Mouse (Mus musculus): ENCODE results near the gene Cxcl1. TPM values are rescaled to one million over a fixed set of nuclear protein-coding genes. Genes with fewer than 3 reads are reported as not detected.
"Not testable (repeated sequence)": the region's sequence is repeated elsewhere in the genome, so short reads cannot be mapped to it uniquely, and the experiment has no call there.

Cxcl1 gene
- 0.41 and 0.64 TPM in 2 replicates for polyA plus RNA-seq (2015; fragmentation: Nextera tagmentation; extraction: Ambion mirVana)

GRCm38 (mm10) chr5:90890519-90891463 lies at the start of gene Cxcl1:
Gene Cxcl1, plus strand, starts transcription at chr5:90891241.
- WGBS, result 9% methylated on average over 29 of the region's 30 CpGs
- peak within 1 kb of the TSS; percentile 64 for H3K9ac ChIP-seq (ENCODE audit: low read depth, low read length)
- no peaks in the 10 kb centered on the region for H3K27me3 ChIP-seq (replicated peaks; ENCODE audit: control insufficient read depth, insufficient read depth, low read length)
- peak within 1 kb of the TSS; percentile 96 for H3K4me2 ChIP-seq (ENCODE audit: low read length)
- peak within 1 kb of the TSS; percentile 56 for H3K4me3 ChIP-seq (ENCODE audit: low read length)
- H3K27ac ChIP-seq (ENCODE audit: low read depth, low read length), result no peak within 1 kb of the TSS
- H3K9me3 ChIP-seq (ENCODE audit: control insufficient read depth, low read length), result no peaks in the 10 kb centered on the region
- H3K36me3 ChIP-seq (ENCODE audit: control insufficient read depth, insufficient read depth, low read length), result no peaks in the 10 kb centered on the region
- ATAC-seq, result peak; percentile 92
- H3K4me1 ChIP-seq (ENCODE audit: control insufficient read depth, insufficient read depth, low read depth, low read length), result no peaks in the 10 kb centered on the region

- no peak overlapping the region for H3K4me2 ChIP-seq (ENCODE audit: low read length)
- ATAC-seq, result no peak
- no peak overlapping the region for H3K4me3 ChIP-seq (ENCODE audit: low read length)
- no peaks in the 10 kb centered on the region for H3K4me1 ChIP-seq (ENCODE audit: control insufficient read depth, insufficient read depth, low read depth, low read length)
- no peak overlapping the region for H3K27ac ChIP-seq (ENCODE audit: low read depth, low read length)
- H3K27me3 ChIP-seq (replicated peaks; ENCODE audit: control insufficient read depth, insufficient read depth, low read length), result no peaks in the 10 kb centered on the region
- H3K9me3 ChIP-seq (ENCODE audit: control insufficient read depth, low read length), result no peaks in the 10 kb centered on the region
- H3K9ac ChIP-seq (ENCODE audit: low read depth, low read length), result no peak overlapping the region
- 82% methylated on average over 3 of the region's 3 CpGs for WGBS
- no peaks in the 10 kb centered on the region for H3K36me3 ChIP-seq (ENCODE audit: control insufficient read depth, insufficient read depth, low read length)
Measured at GRCm38 (mm10) chr5:90843891-90844290, 47.1 kb upstream of the Cxcl1 start.

DNA sequence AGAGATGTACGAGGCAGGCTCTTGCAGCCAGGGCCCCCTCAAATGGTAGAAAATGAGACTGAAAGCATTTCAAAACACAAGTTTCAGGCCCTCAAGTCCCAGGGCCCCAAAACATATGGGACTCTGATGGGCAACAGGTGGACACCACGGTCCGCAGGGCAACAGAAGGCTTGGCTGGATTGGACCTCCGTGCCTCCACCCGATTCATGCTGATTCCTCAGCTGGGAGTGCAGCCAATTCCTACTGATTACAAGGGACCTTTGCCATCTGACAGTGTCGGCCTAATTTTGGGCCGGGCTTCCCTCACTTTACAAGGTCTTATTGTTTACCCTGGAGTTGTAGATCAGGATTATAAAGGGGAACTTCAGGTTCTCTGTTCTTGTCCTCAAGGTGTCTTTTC lies 40.9 kb upstream of the Cxcl1 start:
- not testable (repeated sequence) for H3K36me3 ChIP-seq (ENCODE audit: control insufficient read depth, insufficient read depth, low read length); H3K27me3 ChIP-seq (replicated peaks; ENCODE audit: control insufficient read depth, insufficient read depth, low read length); H3K4me2 ChIP-seq (ENCODE audit: low read length); H3K9ac ChIP-seq (ENCODE audit: low read depth, low read length); H3K27ac ChIP-seq (ENCODE audit: low read depth, low read length); ATAC-seq; H3K4me1 ChIP-seq (ENCODE audit: control insufficient read depth, insufficient read depth, low read depth, low read length); H3K9me3 ChIP-seq (ENCODE audit: control insufficient read depth, low read length); H3K4me3 ChIP-seq (ENCODE audit: low read length)
- WGBS, result 87% methylated on average over 7 of the region's 7 CpGs

- 95% methylated on average over 11 of the region's 11 CpGs for WGBS
- not testable (repeated sequence) for ATAC-seq; H3K27me3 ChIP-seq (replicated peaks; ENCODE audit: control insufficient read depth, insufficient read depth, low read length); H3K4me3 ChIP-seq (ENCODE audit: low read length); H3K9me3 ChIP-seq (ENCODE audit: control insufficient read depth, low read length); H3K27ac ChIP-seq (ENCODE audit: low read depth, low read length); H3K36me3 ChIP-seq (ENCODE audit: control insufficient read depth, insufficient read depth, low read length); H3K4me1 ChIP-seq (ENCODE audit: control insufficient read depth, insufficient read depth, low read depth, low read length); H3K4me2 ChIP-seq (ENCODE audit: low read length); H3K9ac ChIP-seq (ENCODE audit: low read depth, low read length)
Measured at GRCm38 (mm10) chr5:90851391-90851790, 39.6 kb upstream of the Cxcl1 start.

DNA sequence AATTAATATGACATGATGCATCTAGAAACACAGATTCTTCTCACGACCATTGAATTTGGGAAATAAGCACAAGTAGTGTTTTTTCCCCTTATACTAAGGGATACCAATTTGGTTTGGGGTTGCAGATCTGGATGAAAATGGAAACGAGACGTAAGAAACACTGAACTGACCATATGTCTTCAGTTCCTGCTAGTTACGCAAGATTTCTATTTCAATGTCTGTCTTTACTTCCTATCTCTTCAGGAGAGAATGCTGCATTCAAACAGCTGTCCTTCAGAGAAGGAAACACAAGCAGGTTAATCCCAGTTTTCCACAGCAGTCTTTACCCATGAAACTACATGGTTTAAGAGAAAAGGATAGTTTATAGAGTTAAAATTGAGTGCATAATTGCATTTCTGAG lies 37.8 kb upstream of the Cxcl1 start:
- Histone ChIP-seq H3K9me3 (ENCODE audit: control insufficient read depth, low read length) (no peaks in the 10 kb centered on the region), H3K36me3 (ENCODE audit: control insufficient read depth, insufficient read depth, low read length) (no peaks in the 10 kb centered on the region), H3K4me3 (ENCODE audit: low read length) (no peak overlapping the region), H3K27me3 (replicated peaks; ENCODE audit: control insufficient read depth, insufficient read depth, low read length) (no peaks in the 10 kb centered on the region), H3K4me1 (ENCODE audit: control insufficient read depth, insufficient read depth, low read depth, low read length) (no peaks in the 10 kb centered on the region), H3K27ac (ENCODE audit: low read depth, low read length) (no peak overlapping the region), H3K9ac (ENCODE audit: low read depth, low read length) (no peak overlapping the region), H3K4me2 (ENCODE audit: low read length) (no peak overlapping the region)
- WGBS, result 91% methylated on average over 4 of the region's 4 CpGs
- no peak for ATAC-seq

DNA sequence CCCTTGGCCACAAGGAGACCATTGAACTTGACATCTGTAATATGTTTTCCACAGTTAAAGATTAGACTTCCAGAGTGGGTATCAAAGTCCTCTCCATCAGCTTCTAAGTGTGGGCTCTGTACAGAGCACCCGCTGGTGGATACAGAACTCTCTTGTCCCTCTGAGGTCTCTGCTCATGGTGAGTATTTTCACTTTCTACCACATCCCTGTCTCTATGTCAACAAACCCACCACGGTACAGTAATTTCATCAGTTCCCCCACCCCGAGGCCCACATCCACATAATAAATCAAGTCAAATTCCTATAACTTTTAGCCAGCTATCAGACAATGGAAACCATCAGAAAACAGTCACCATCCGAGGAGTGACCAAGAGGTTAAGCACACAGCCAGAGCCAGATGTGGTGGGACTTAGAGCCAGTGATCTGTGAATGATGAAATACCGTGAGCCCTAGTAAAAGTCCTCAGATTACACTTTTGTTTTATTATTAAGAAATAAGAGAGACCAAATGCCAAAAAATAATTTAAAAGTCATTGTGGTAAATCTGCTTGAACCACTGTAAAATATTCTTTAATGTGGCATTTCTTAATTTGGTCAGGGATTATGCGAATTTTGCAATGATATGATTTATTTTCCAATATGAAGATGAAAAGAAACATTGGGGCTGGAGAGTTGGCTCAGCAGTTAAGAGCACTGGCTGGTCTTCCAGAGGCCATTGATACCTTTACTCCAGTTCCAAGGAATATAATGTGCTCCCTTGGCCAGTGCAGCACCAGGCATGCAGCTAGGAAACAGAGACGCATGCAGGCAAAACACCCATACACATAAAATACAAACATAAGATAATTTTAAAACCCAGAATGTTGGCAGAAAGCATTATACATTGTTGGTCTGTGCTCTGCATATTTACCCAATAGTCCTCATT lies 35.5 kb upstream of the Cxcl1 start:
- H3K36me3 ChIP-seq (ENCODE audit: control insufficient read depth, insufficient read depth, low read length), result no peaks in the 10 kb centered on the region
- no peak overlapping the region for H3K9ac ChIP-seq (ENCODE audit: low read depth, low read length)
- H3K27me3 ChIP-seq (replicated peaks; ENCODE audit: control insufficient read depth, insufficient read depth, low read length), result no peaks in the 10 kb centered on the region
- H3K9me3 ChIP-seq (ENCODE audit: control insufficient read depth, low read length), result no peaks in the 10 kb centered on the region
- 82% methylated on average over 7 of the region's 7 CpGs for WGBS
- H3K27ac ChIP-seq (ENCODE audit: low read depth, low read length), result no peak overlapping the region
- H3K4me2 ChIP-seq (ENCODE audit: low read length), result no peak overlapping the region
- no peak for ATAC-seq
- H3K4me1 ChIP-seq (ENCODE audit: control insufficient read depth, insufficient read depth, low read depth, low read length), result no peaks in the 10 kb centered on the region
- no peak overlapping the region for H3K4me3 ChIP-seq (ENCODE audit: low read length)

- no peak overlapping the region for H3K27ac ChIP-seq (ENCODE audit: low read depth, low read length)
- H3K4me3 ChIP-seq (ENCODE audit: low read length), result no peak overlapping the region
- no peak overlapping the region for H3K4me2 ChIP-seq (ENCODE audit: low read length)
- H3K9ac ChIP-seq (ENCODE audit: low read depth, low read length), result no peak overlapping the region
- no peaks in the 10 kb centered on the region for H3K36me3 ChIP-seq (ENCODE audit: control insufficient read depth, insufficient read depth, low read length)
- no peaks in the 10 kb centered on the region for H3K9me3 ChIP-seq (ENCODE audit: control insufficient read depth, low read length)
- H3K27me3 ChIP-seq (replicated peaks; ENCODE audit: control insufficient read depth, insufficient read depth, low read length), result no peaks in the 10 kb centered on the region
- no peaks in the 10 kb centered on the region for H3K4me1 ChIP-seq (ENCODE audit: control insufficient read depth, insufficient read depth, low read depth, low read length)
- no peak for ATAC-seq
- WGBS, result 76% methylated on average over 5 of the region's 5 CpGs
Measured at GRCm38 (mm10) chr5:90857463-90857862, 33.6 kb upstream of the Cxcl1 start.

- Histone ChIP-seq H3K4me3 (ENCODE audit: low read length) (no peak overlapping the region), H3K36me3 (ENCODE audit: control insufficient read depth, insufficient read depth, low read length) (no peaks in the 10 kb centered on the region), H3K9me3 (ENCODE audit: control insufficient read depth, low read length) (no peaks in the 10 kb centered on the region), H3K9ac (ENCODE audit: low read depth, low read length) (no peak overlapping the region), H3K27ac (ENCODE audit: low read depth, low read length) (no peak overlapping the region), H3K27me3 (replicated peaks; ENCODE audit: control insufficient read depth, insufficient read depth, low read length) (no peaks in the 10 kb centered on the region), H3K4me1 (ENCODE audit: control insufficient read depth, insufficient read depth, low read depth, low read length) (no peaks in the 10 kb centered on the region), H3K4me2 (ENCODE audit: low read length) (no peak overlapping the region)
- ATAC-seq, result no peak
- WGBS, result 89% methylated on average over 2 of the region's 2 CpGs
Measured at GRCm38 (mm10) chr5:90858429-90858828, 32.6 kb upstream of the Cxcl1 start.

DNA sequence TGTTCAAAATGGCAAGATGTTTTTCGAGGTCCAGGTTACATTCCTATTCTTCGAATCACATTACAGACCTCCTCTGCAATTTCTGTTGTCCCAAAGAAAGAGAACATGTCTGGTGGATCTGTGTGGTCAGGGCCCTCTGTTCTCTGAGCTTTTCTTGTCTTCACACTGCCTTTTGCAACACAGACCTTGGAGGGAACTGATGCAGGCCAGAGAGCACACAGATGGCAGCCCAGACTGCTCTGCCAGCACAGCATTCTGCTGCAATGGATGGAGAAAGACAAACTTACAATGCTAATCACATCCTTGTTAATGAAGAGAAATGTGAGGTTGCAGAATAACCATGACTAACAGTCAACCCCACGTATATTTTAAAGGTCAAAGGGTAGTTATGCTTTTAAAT lies 32.0 kb upstream of the Cxcl1 start:
- H3K36me3 ChIP-seq (ENCODE audit: control insufficient read depth, insufficient read depth, low read length), result no peaks in the 10 kb centered on the region
- no peaks in the 10 kb centered on the region for H3K27me3 ChIP-seq (replicated peaks; ENCODE audit: control insufficient read depth, insufficient read depth, low read length)
- H3K9me3 ChIP-seq (ENCODE audit: control insufficient read depth, low read length), result no peaks in the 10 kb centered on the region
- H3K27ac ChIP-seq (ENCODE audit: low read depth, low read length), result no peak overlapping the region
- H3K4me1 ChIP-seq (ENCODE audit: control insufficient read depth, insufficient read depth, low read depth, low read length), result no peaks in the 10 kb centered on the region
- H3K4me2 ChIP-seq (ENCODE audit: low read length), result no peak overlapping the region
- H3K4me3 ChIP-seq (ENCODE audit: low read length), result no peak overlapping the region
- 73% methylated on average over 3 of the region's 3 CpGs for WGBS
- no peak for ATAC-seq
- H3K9ac ChIP-seq (ENCODE audit: low read depth, low read length), result no peak overlapping the region
